Mouse (Mus musculus) testis, adult 2 months (tissue): ENCODE data around the gene Gm20532.

ENCODE experiments used
- CTCF ChIP-seq: fragments of 200-500 bp; IDR thresholded peaks from 2 replicates; pipeline ENCODE4 v1.5.1; 2012; ENCODE audit warnings: low read depth, mild to moderate bottlenecking, inconsistent platforms, low read length, moderate library complexity; ENCODE audit not compliant: control insufficient read depth, insufficient read depth, insufficient replicate concordance
- POLR2A ChIP-seq: fragments of 200-500 bp; IDR thresholded peaks from 2 replicates; pipeline ENCODE4 v1.6.1; 2012; ENCODE audit warnings: low read depth, mild to moderate bottlenecking, inconsistent platforms, low read length, moderate library complexity; ENCODE audit not compliant: control insufficient read depth

DNA sequence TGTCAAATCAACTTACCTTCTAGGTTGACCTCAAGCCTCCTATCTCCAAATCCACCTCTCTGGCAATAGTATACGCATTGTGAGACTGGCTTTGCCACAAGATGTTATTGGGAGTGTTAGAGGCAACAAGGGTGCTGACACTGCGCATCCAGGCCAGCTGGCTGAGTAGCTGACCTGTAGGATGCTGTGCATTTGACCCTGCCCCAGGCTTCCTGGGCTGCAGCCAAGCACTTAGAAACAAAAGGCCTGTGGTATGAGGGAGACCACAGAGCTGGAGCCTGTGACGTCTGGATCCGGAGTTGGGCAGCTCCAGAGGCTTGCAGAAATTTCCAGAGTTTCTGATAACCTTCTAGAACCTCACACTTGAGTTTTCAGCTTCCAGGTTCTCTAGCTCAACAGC, 43.3 kb upstream of the Gm20532 start:
- no peak for TF ChIP-seq CTCF
- no peak for TF ChIP-seq POLR2A
